Comparison of ENCODE assay signal across 19 mouse cellular contexts in the genomic region with DNA sequence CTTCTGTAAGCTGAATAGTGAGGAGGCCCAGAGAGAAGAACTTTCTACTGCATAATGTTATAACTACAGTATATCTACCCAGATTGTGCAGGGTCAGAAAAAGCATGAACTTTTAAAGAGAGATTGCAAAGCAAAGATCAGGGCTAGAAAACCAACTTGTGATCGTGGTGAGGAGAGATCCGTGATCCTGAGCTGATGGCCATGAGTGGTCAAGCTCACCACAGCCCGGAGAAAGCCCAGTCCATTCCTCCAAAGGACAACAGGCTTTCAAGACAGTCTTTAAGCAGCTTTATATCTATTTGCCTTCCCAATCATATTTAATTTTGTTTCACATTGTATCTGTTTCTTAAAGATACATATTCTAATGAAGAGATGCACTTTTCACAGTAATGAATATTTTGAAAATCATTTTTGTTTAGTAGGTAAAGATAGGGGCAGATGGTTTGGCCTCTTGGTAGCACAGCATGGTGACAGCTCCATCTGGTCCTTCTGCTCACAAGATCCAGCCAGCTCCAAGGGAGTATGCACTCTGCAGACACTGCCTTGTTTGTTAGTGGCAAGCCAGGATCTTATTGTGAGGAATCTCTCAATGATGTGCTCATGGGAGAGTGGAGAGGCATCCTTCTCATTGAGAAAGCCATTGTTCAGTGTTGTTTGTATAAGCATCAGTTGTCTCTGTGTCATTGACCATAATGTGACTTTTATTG. TPM values are rescaled to one million over a fixed set of nuclear protein-coding genes. Genes with fewer than 3 reads are reported as not detected.
DNase-seq lines count a peak whose midpoint lies in the region; ATAC-seq and TF ChIP-seq lines count a peak whose summit lies in the region.
"Had no signal": no experiment of that assay in that cellular context is flagged by ENCODE, and none has a peak within 500 bp of the region (broad histone marks: within the 10 kb centered on the region; RNA-seq: fewer than 3 reads in every experiment).

No protein-coding gene starts in this region.

- H3K4me2 ChIP-seq in forebrain, embryonic 13.5 days: no peak overlapping the region
- no peak overlapping the region for H3K4me2 ChIP-seq in forebrain, embryonic 12.5 days
- H3K4me2 ChIP-seq in midbrain, postnatal 0 days (ENCODE audit: low read depth, low read length, poor library complexity, severe bottlenecking): no peak overlapping the region
- no peak overlapping the region for H3K4me2 ChIP-seq in midbrain, embryonic 11.5 days
- H3K4me2 ChIP-seq in midbrain, embryonic 16.5 days (ENCODE audit: low read length): no peak overlapping the region
- no peak overlapping the region for H3K4me2 ChIP-seq in heart, embryonic 12.5 days
- H3K4me2 ChIP-seq: embryonic facial prominence, embryonic 12.5 days; heart, embryonic 11.5 days; liver, embryonic 15.5 days; neural tube, embryonic 12.5 days had no signal

- WGBS in forebrain, embryonic 13.5 days: 92% methylated on average over 3 of the region's 3 CpGs
- WGBS in forebrain, embryonic 12.5 days: 96% methylated on average over 3 of the region's 3 CpGs
- 91% methylated on average over 3 of the region's 3 CpGs for WGBS in midbrain, postnatal 0 days
- 93% methylated on average over 3 of the region's 3 CpGs for WGBS in midbrain, embryonic 11.5 days
- 90% methylated on average over 3 of the region's 3 CpGs for WGBS in midbrain, embryonic 16.5 days
- 85% methylated on average over 3 of the region's 3 CpGs for WGBS in heart, embryonic 12.5 days

- H3K27me3 ChIP-seq in forebrain, embryonic 13.5 days: no peaks in the 10 kb centered on the region
- no peaks in the 10 kb centered on the region for H3K27me3 ChIP-seq in forebrain, embryonic 12.5 days
- no peaks in the 10 kb centered on the region for H3K27me3 ChIP-seq in midbrain, postnatal 0 days (ENCODE audit: insufficient read depth, low read length)
- no peaks in the 10 kb centered on the region for H3K27me3 ChIP-seq in midbrain, embryonic 11.5 days (ENCODE audit: control insufficient read depth, insufficient read depth, low read length)
- H3K27me3 ChIP-seq in midbrain, embryonic 16.5 days (ENCODE audit: control insufficient read depth, insufficient read depth, low read depth, low read length): no peaks in the 10 kb centered on the region
- no peaks in the 10 kb centered on the region for H3K27me3 ChIP-seq in heart, embryonic 12.5 days (replicated peaks)
- H3K27me3 ChIP-seq: embryonic facial prominence, embryonic 12.5 days; liver, embryonic 15.5 days; neural tube, embryonic 12.5 days had no signal

- peak; percentile 36; the same call in 1 of the 2 replicates for ATAC-seq in forebrain, embryonic 13.5 days
- ATAC-seq in forebrain, embryonic 12.5 days (ENCODE audit: low FRiP score): no peak
- no peak for ATAC-seq in midbrain, postnatal 0 days (ENCODE audit: low FRiP score)
- ATAC-seq in midbrain, embryonic 11.5 days (ENCODE audit: low FRiP score): no peak
- ATAC-seq in monocyte, adult 5-6 weeks (replicated peaks; ENCODE audit: insufficient number of reproducible peaks, low FRiP score, low TSS enrichment, poor library complexity, severe bottlenecking): no peak
- ATAC-seq in midbrain, embryonic 16.5 days: no peak
- no peak for ATAC-seq in heart, embryonic 12.5 days (ENCODE audit: insufficient number of reproducible peaks, low FRiP score)
- ATAC-seq: CD4-positive, CD25-positive, alpha-beta regulatory T cell, adult 4 months; lung, postnatal 0 days had no signal

- peak; percentile 37 for DNase-seq in midbrain, postnatal 0 days (ENCODE audit: low spot score)
- no peak for DNase-seq in midbrain, embryonic 11.5 days (ENCODE audit: low spot score, missing footprints)
- peak; percentile 25 to 66 for DNase-seq in layer of hippocampus, adult 18-20 months (ENCODE audit: low spot score in 2 of 2)
- DNase-seq: kidney, adult 18-20 months; kidney, postnatal 36 days; spleen, adult 18-20 months; thymus, postnatal 14 days had no signal

- H3K36me3 ChIP-seq in forebrain, embryonic 13.5 days (ENCODE audit: poor library complexity, severe bottlenecking): no peaks in the 10 kb centered on the region
- H3K36me3 ChIP-seq in forebrain, embryonic 12.5 days (replicated peaks): no peaks in the 10 kb centered on the region
- H3K36me3 ChIP-seq in midbrain, postnatal 0 days (ENCODE audit: insufficient read depth, low read length): no peaks in the 10 kb centered on the region
- H3K36me3 ChIP-seq in midbrain, embryonic 11.5 days (ENCODE audit: control insufficient read depth, insufficient read depth, low read length): no peaks in the 10 kb centered on the region
- H3K36me3 ChIP-seq in midbrain, embryonic 16.5 days (ENCODE audit: control insufficient read depth, insufficient read depth, low read length): no peaks in the 10 kb centered on the region
- no peaks in the 10 kb centered on the region for H3K36me3 ChIP-seq in heart, embryonic 12.5 days
- H3K36me3 ChIP-seq: embryonic facial prominence, embryonic 12.5 days; G1E; liver, embryonic 15.5 days; neural tube, embryonic 12.5 days had no signal

- no peaks in the 10 kb centered on the region for H3K9me3 ChIP-seq in forebrain, embryonic 13.5 days (replicated peaks)
- H3K9me3 ChIP-seq in forebrain, embryonic 12.5 days: no peaks in the 10 kb centered on the region
- H3K9me3 ChIP-seq in midbrain, postnatal 0 days (ENCODE audit: low read length): no peaks in the 10 kb centered on the region
- H3K9me3 ChIP-seq in midbrain, embryonic 11.5 days (ENCODE audit: control insufficient read depth, low read length): no peaks in the 10 kb centered on the region
- H3K9me3 ChIP-seq in midbrain, embryonic 16.5 days (replicated peaks; ENCODE audit: control insufficient read depth, low read length, poor library complexity, severe bottlenecking): no peaks in the 10 kb centered on the region
- H3K9me3 ChIP-seq in heart, embryonic 12.5 days (replicated peaks): no peaks in the 10 kb centered on the region
- H3K9me3 ChIP-seq: embryonic facial prominence, embryonic 12.5 days; G1E; liver, embryonic 15.5 days; neural tube, embryonic 12.5 days had no signal

- no peak for TF ChIP-seq CTCF in midbrain, postnatal 0 days (IDR thresholded peaks at IDR 0.05)

- H3K9ac ChIP-seq in forebrain, embryonic 13.5 days: no peak overlapping the region
- no peak overlapping the region for H3K9ac ChIP-seq in forebrain, embryonic 12.5 days
- H3K9ac ChIP-seq in midbrain, postnatal 0 days (replicated peaks; ENCODE audit: low read length, poor library complexity, severe bottlenecking): no peak overlapping the region
- H3K9ac ChIP-seq in midbrain, embryonic 11.5 days (ENCODE audit: low read length): no peak overlapping the region
- no peak overlapping the region for H3K9ac ChIP-seq in midbrain, embryonic 16.5 days (ENCODE audit: low read depth, low read length)
- no peak overlapping the region for H3K9ac ChIP-seq in heart, embryonic 12.5 days
- H3K9ac ChIP-seq: embryonic facial prominence, embryonic 12.5 days; liver, embryonic 15.5 days; neural tube, embryonic 12.5 days had no signal

- H3K4me3 ChIP-seq in forebrain, embryonic 13.5 days: no peak overlapping the region
- no peak overlapping the region for H3K4me3 ChIP-seq in forebrain, embryonic 12.5 days (replicated peaks)
- no peak overlapping the region for H3K4me3 ChIP-seq in midbrain, postnatal 0 days (ENCODE audit: low read depth, low read length)
- H3K4me3 ChIP-seq in midbrain, embryonic 11.5 days (ENCODE audit: low read depth, low read length): no peak overlapping the region
- H3K4me3 ChIP-seq in midbrain, embryonic 16.5 days (ENCODE audit: low read depth, low read length): no peak overlapping the region
- no peak overlapping the region for H3K4me3 ChIP-seq in heart, embryonic 12.5 days
- H3K4me3 ChIP-seq: embryonic facial prominence, embryonic 12.5 days; liver, embryonic 15.5 days; neural tube, embryonic 12.5 days had no signal

- H3K4me1 ChIP-seq in forebrain, embryonic 13.5 days: no peaks in the 10 kb centered on the region
- H3K4me1 ChIP-seq in forebrain, embryonic 12.5 days: no peaks in the 10 kb centered on the region
- no peaks in the 10 kb centered on the region for H3K4me1 ChIP-seq in midbrain, postnatal 0 days (ENCODE audit: insufficient read depth, low read length)
- no peaks in the 10 kb centered on the region for H3K4me1 ChIP-seq in midbrain, embryonic 11.5 days (ENCODE audit: control insufficient read depth, insufficient read depth, low read length)
- H3K4me1 ChIP-seq in midbrain, embryonic 16.5 days (ENCODE audit: control insufficient read depth, insufficient read depth, low read length): no peaks in the 10 kb centered on the region
- no peaks in the 10 kb centered on the region for H3K4me1 ChIP-seq in heart, embryonic 12.5 days (replicated peaks)
- H3K4me1 ChIP-seq: embryonic facial prominence, embryonic 12.5 days; liver, embryonic 15.5 days; neural tube, embryonic 12.5 days had no signal

- no peak overlapping the region for H3K27ac ChIP-seq in forebrain, embryonic 13.5 days
- no peak overlapping the region for H3K27ac ChIP-seq in forebrain, embryonic 12.5 days
- H3K27ac ChIP-seq in midbrain, postnatal 0 days (ENCODE audit: low read depth, low read length): no peak overlapping the region
- H3K27ac ChIP-seq in midbrain, embryonic 11.5 days (ENCODE audit: low read depth, low read length): no peak overlapping the region
- no peak overlapping the region for H3K27ac ChIP-seq in midbrain, embryonic 16.5 days (ENCODE audit: low read length)
- H3K27ac ChIP-seq in heart, embryonic 12.5 days (ENCODE audit: poor library complexity, severe bottlenecking): no peak overlapping the region
- H3K27ac ChIP-seq: embryonic facial prominence, embryonic 12.5 days; liver, embryonic 15.5 days; neural tube, embryonic 12.5 days had no signal

RNA-seq across cellular contexts. Expression of a gene that starts 59.6 kb away (rescaled TPM):
- polyA plus RNA-seq in forebrain, embryonic 13.5 days (2015; fragmentation: Nextera tagmentation; extraction: Ambion mirVana): 37.2 and 39.3 TPM in 2 replicates
- polyA plus RNA-seq in forebrain, embryonic 12.5 days (2016; fragmentation: Nextera tagmentation; extraction: Ambion mirVana): 35.1 and 35.6 TPM in 2 replicates
- 33.8 and 47.3 TPM in 2 replicates for total RNA-seq in midbrain, postnatal 0 days (2014; rRNA removed)
- polyA plus RNA-seq in midbrain, postnatal 0 days (2015; fragmentation: Nextera tagmentation; extraction: Ambion mirVana): 21.6 and 24.4 TPM in 2 replicates
- 39.2 and 46.6 TPM in 2 replicates for polyA plus RNA-seq in midbrain, embryonic 11.5 days (2014; fragmentation: Nextera tagmentation; extraction: Ambion mirVana)
- 10 to 100 TPM; 39.5 to 42.5 TPM for total RNA-seq in layer of hippocampus, adult 18-20 months (2021)
- 37.7 to 68.7 TPM (median 59.0 TPM) in 3 replicates for total RNA-seq in monocyte, adult 5-6 weeks (2017)
- 37.7 and 42.9 TPM in 2 replicates for polyA plus RNA-seq in midbrain, embryonic 16.5 days (2015; fragmentation: Nextera tagmentation; extraction: Ambion mirVana)
- polyA plus RNA-seq in heart, embryonic 12.5 days (2016; fragmentation: Nextera tagmentation; extraction: Ambion mirVana): 21.3 and 21.4 TPM in 2 replicates

RNA-seq across cellular contexts. Expression of a gene that starts 59.7 kb away (rescaled TPM):
- 49.4 and 50.7 TPM in 2 replicates for polyA plus RNA-seq in forebrain, embryonic 13.5 days (2015; fragmentation: Nextera tagmentation; extraction: Ambion mirVana)
- 52.9 and 54.0 TPM in 2 replicates for polyA plus RNA-seq in forebrain, embryonic 12.5 days (2016; fragmentation: Nextera tagmentation; extraction: Ambion mirVana)
- total RNA-seq in midbrain, postnatal 0 days (2014; rRNA removed): 13.8 and 20.0 TPM in 2 replicates
- polyA plus RNA-seq in midbrain, postnatal 0 days (2015; fragmentation: Nextera tagmentation; extraction: Ambion mirVana): 20.6 and 22.9 TPM in 2 replicates
- polyA plus RNA-seq in midbrain, embryonic 11.5 days (2014; fragmentation: Nextera tagmentation; extraction: Ambion mirVana): 64.4 and 65.5 TPM in 2 replicates
- total RNA-seq in layer of hippocampus, adult 18-20 months (2021): 10 to 100 TPM; 21.5 to 22.4 TPM
- total RNA-seq in monocyte, adult 5-6 weeks (2017): 106 to 184 TPM (median 140 TPM) in 3 replicates
- 32.0 and 44.2 TPM in 2 replicates for polyA plus RNA-seq in midbrain, embryonic 16.5 days (2015; fragmentation: Nextera tagmentation; extraction: Ambion mirVana)
- polyA plus RNA-seq in heart, embryonic 12.5 days (2016; fragmentation: Nextera tagmentation; extraction: Ambion mirVana): 31.1 and 33.1 TPM in 2 replicates
